Mouse (Mus musculus) layer of hippocampus, postnatal 25 days (tissue): ENCODE results near the gene Tmem164. TPM values are rescaled to one million over a fixed set of nuclear protein-coding genes. Genes with fewer than 3 reads are reported as not detected.

Source experiments
- DNase-seq, 2 experiments: peaks; one replicate each; pipeline ENCODE4 v3.0.0; 2022; ENCODE audit warnings: mixed read lengths in 2 of 2, low spot score in 1 of 2; ENCODE audit errors: extremely low spot score in 1 of 2
- total RNA-seq, 2 experiments: library from RNA; stranded (reverse); gene quantifications; 2 replicates each; pipeline ENCODE4 v1.2.3; 2021

The Tmem164 gene
- total RNA-seq, 2 experiments from 2014 or later: 19.1 to 21.0 TPM

GRCm38 (mm10) chrX:142685676-142686075, 4.5 kb downstream of the Tmem164 start:
- no peak for DNase-seq

GRCm38 (mm10) chrX:142688509-142688908, 7.3 kb downstream of the Tmem164 start:
- no peak for DNase-seq

GRCm38 (mm10) chrX:142693256-142693655, 12.1 kb downstream of the Tmem164 start:
- no peak for DNase-seq

DNA sequence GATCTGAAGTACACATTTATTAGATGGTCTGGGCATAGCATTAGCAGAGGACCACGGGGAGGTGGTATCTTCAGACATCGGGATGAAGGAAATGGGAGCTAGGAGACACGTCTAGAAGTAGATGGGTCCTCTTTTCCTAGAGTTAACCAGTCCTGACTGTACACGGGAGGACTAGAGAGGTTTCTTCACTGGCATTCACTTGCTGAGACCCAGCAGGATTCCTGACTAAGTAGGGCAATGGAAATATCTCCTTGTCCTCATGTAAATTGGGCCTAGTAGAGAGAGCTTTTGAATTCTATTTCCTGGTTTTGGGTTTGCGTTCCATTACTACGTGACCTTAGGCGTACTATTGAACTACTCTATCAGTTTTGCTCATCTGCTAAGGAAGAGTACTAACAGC, 13.1 kb downstream of the Tmem164 start:
- DNase-seq: no peak

GRCm38 (mm10) chrX:142694856-142695255, 13.7 kb downstream of the Tmem164 start:
- DNase-seq: no peak

DNA sequence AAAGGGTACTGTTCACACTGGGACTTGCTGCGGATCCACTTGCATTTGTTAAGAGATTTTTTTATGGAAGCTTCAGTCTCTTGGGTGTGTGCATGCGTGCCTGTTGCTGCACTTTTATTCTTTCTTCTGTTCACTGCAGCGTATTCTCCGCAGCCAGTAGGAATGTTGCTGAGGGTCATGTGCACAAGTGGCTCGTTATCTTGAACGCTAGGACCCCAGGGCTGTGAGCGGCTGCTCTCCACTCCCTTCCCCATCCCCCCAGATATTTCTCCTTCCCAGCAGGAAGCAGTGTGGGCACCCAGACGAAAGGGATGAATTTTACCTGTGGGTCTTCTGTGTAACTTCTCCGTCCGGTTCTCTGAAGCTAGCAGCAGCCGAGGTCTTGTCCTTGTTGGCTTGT, 15.6 kb downstream of the Tmem164 start:
- no peak for DNase-seq

GRCm38 (mm10) chrX:142697545-142698204, 16.5 kb downstream of the Tmem164 start:
- DNase-seq: no peak

DNA sequence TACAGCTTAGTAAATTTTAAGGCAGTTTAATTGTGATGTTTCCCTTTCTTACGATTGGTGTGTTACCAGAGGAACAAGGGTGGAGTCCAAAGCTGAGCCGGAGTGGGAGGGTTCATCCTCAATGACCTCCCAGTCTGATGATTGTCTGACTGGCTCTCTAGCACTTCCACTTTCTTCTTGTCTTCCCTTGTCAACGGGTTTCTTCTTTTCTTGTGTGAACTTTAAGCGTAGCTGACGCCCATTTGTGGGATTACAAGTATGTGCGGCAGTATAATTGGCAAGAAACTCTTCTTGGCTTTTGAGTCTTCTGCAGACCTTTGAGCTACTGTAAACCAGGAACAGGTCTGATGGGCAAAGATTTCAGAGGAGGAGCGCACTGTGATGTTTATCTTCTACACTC, 17.0 kb downstream of the Tmem164 start:
- DNase-seq: no peak

- DNase-seq: no peak
Observed at GRCm38 (mm10) chrX:142702094-142702493, 20.9 kb downstream of the Tmem164 start.

DNA sequence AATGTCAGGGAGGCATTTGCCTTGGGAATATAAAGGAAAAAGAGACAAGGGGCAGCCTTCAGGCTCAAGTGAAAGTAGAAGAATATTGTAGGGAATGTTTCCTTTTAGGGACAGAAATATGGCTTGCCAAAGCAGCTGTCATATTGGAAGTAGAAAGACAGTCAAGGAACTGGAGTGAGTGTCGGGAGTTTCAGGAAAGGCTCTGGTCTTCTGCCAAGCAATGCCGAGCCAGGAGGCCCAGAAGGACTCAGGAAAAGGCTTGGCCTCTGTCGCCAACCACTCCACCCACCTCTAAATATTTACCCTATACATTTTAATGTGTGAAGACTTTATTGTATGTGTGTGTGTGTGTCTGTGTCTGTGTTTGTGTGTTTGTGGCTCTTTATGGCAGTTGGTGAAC, 21.4 kb downstream of the Tmem164 start:
- DNase-seq: no peak

DNA sequence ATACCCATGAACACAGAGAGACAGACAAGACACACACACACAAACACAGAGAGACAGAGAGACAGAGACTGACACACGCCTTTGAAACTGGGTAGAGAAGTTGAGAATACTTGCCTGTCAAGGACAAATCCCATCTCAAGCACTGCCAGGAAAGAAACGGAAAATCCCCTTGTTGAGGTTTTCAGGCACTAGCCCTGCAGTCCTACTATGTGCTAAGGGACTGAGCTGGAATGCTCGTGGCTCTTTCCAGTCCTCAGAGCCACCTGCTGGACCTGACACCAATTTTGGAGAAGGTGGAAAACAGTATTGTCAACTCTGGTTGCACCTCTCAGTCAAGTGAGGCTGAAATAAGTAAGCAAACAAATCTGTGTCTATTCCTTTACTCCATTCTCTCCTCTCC, 22.7 kb downstream of the Tmem164 start:
- no peak for DNase-seq

GRCm38 (mm10) chrX:142708257-142708656, 27.1 kb downstream of the Tmem164 start:
- DNase-seq: no peak

DNA sequence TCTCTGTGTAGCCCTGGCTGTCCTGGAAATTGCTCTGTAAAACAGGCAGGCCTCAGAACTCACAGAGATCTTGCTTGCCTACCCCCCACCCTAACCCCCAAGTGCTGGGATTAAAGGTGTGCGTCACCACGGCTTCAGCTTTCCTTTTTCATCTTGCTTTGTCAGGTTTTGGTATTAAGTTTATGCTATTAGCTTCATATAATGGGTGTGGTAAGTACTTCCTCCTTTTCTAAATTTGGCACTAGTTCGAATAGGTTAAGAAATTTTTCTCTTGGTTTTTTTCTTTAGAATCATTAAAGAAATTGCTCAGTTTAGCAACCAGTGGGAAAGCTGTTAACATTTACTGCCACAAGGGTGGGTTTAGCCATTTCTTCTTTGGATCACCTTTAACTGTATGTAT, 34.8 kb downstream of the Tmem164 start:
- no peak for DNase-seq

GRCm38 (mm10) chrX:142717958-142718478, 36.8 kb downstream of the Tmem164 start:
- no peak for DNase-seq

DNA sequence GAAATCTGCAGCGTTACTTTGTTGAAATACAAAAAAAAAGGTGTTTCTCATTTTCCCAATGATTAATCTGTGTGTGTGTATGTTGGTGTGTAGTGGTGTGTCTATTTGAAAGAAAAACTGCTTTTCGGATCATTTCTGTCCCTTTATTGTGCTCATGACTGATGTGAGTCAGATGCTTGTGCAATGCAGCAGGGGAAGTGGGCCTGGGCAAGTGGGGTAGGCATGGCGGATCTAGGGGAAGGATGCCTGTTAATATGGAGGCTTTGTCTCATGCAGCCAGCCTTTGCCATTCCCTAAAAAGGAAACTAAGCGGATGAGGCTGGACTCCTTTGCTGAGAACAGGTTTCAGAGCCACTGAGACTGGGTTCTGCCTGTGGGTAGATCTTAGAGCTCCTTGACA, 37.6 kb downstream of the Tmem164 start:
- no peak for DNase-seq

GRCm38 (mm10) chrX:142721897-142722296, 40.7 kb downstream of the Tmem164 start:
- DNase-seq: no peak

DNA sequence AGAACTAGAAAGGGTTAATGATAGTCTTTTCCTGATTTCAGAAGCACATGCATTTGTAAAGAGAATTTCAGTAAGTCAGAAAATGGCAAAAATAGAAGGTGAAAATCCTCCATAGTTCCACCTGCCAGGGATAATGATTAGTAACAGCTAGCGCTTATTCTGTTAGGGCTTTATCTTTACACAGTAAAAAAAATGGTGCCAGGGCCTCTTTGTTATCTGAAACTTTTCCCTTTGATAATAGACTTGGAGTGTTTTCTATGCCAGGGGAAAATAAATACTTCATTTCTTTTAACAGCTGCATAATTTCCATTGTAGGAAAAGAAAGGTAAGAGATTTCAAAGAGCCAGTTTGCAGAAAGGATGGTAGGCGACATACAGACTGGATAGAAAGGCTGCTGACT, 43.0 kb downstream of the Tmem164 start:
- DNase-seq: no peak

DNA sequence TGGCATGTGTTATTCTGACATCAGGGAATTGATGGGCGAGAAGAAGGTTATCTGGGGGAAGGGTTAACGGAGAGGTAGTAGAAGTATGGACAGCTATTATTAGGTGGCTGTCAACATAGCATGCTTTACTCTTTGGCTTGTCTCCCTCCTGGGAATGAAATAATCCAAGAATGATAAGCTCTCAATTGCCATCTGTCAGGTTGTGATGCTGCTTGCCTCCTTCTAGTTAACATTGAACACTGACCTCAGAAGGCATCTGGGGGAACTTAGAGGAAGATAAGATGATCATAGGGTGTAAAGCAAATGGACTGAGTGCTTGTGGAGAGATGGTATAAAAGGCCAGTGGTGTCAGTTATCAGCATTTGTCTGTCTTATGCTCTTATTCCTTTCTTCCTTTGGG, 44.4 kb downstream of the Tmem164 start:
- DNase-seq: no peak

GRCm38 (mm10) chrX:142726311-142726710, 45.1 kb downstream of the Tmem164 start:
- DNase-seq: no peak

DNA sequence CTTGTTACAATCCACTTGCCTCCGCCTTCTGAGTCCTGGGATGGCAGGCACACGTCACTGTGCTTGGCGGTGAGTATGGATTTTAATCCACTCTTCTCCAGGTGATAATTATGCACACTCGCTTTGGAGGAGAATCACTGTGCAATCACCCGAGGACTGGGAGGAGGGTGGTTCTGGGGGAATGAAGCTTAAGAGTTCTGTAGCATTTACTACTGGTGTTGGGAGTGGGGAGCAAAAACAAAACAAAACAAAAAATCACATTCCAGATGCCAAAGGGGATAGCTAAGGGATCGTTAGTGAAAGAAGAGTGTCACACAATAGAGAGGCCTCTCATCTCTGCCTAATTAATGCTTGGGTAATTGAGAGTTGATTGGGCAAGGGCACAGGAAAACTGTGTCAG, 46.6 kb downstream of the Tmem164 start:
- no peak for DNase-seq

- DNase-seq: no peak
Observed at GRCm38 (mm10) chrX:142729040-142729439, 47.8 kb downstream of the Tmem164 start.

- DNase-seq: no peak
Observed at GRCm38 (mm10) chrX:142729482-142729881, 48.3 kb downstream of the Tmem164 start.

- no peak for DNase-seq
Observed at GRCm38 (mm10) chrX:142737099-142737498, 55.9 kb downstream of the Tmem164 start.
